In genomic region chr10:11175801-11176482, GRCm38 (mm10) we compare ENCODE assay signal across 12 mouse cellular contexts. TPM values are rescaled to one million over a fixed set of nuclear protein-coding genes. Genes with fewer than 3 reads are reported as not detected.
DNase-seq lines count a peak whose midpoint lies in the region; ATAC-seq and TF ChIP-seq lines count a peak whose summit lies in the region.
"Had no signal": no experiment of that assay in that cellular context is flagged by ENCODE, and none has a peak within 500 bp of the region (broad histone marks: within the 10 kb centered on the region; RNA-seq: fewer than 3 reads in every experiment).

No protein-coding gene starts in this region.

- H3K9ac ChIP-seq in intestine, postnatal 0 days (ENCODE audit: low read depth, low read length) = no peak overlapping the region
- no peak overlapping the region for H3K9ac ChIP-seq in intestine, embryonic 16.5 days (ENCODE audit: low read depth, low read length)
- H3K9ac ChIP-seq in midbrain, embryonic 14.5 days (replicated peaks; ENCODE audit: low read length) = no peak overlapping the region
- H3K9ac ChIP-seq in midbrain, embryonic 11.5 days (ENCODE audit: low read length) = no peak overlapping the region
- no peak overlapping the region for H3K9ac ChIP-seq in neural tube, embryonic 15.5 days (replicated peaks)
- H3K9ac ChIP-seq: hindbrain, embryonic 12.5 days; lung, embryonic 15.5 days; midbrain, embryonic 15.5 days had no signal

- no peak for ATAC-seq in intestine, postnatal 0 days
- no peak for ATAC-seq in intestine, embryonic 16.5 days
- ATAC-seq in midbrain, embryonic 14.5 days (ENCODE audit: low FRiP score, low TSS enrichment) = no peak
- no peak for ATAC-seq in midbrain, embryonic 11.5 days (ENCODE audit: low FRiP score)
- ATAC-seq in neural tube, embryonic 15.5 days (ENCODE audit: low FRiP score) = no peak
- ATAC-seq: midbrain, embryonic 15.5 days had no signal

- H3K27me3 ChIP-seq in intestine, postnatal 0 days (replicated peaks; ENCODE audit: control insufficient read depth, insufficient read depth, low read length) = no peaks in the 10 kb centered on the region
- H3K27me3 ChIP-seq in intestine, embryonic 16.5 days (replicated peaks; ENCODE audit: control insufficient read depth, insufficient read depth, low read length) = no peaks in the 10 kb centered on the region
- H3K27me3 ChIP-seq in midbrain, embryonic 14.5 days (ENCODE audit: control insufficient read depth, insufficient read depth, low read length) = no peaks in the 10 kb centered on the region
- no peaks in the 10 kb centered on the region for H3K27me3 ChIP-seq in midbrain, embryonic 11.5 days (ENCODE audit: control insufficient read depth, insufficient read depth, low read length)
- H3K27me3 ChIP-seq in neural tube, embryonic 15.5 days (replicated peaks) = no peaks in the 10 kb centered on the region
- H3K27me3 ChIP-seq: hindbrain, embryonic 12.5 days; lung, embryonic 15.5 days; midbrain, embryonic 15.5 days had no signal

- TF ChIP-seq CTCF in intestine, postnatal 0 days (IDR thresholded peaks at IDR 0.05; ENCODE audit: low read depth) = peak; percentile 50

- WGBS in intestine, postnatal 0 days = 78% methylated on average over 8 of the region's 8 CpGs
- WGBS in intestine, embryonic 16.5 days = 82% methylated on average over 8 of the region's 8 CpGs
- WGBS in midbrain, embryonic 14.5 days = 89% methylated on average over 8 of the region's 8 CpGs
- WGBS in midbrain, embryonic 11.5 days = 93% methylated on average over 8 of the region's 8 CpGs
- 91% methylated on average over 8 of the region's 8 CpGs for WGBS in neural tube, embryonic 15.5 days

- H3K4me2 ChIP-seq in intestine, postnatal 0 days (replicated peaks; ENCODE audit: low read depth) = no peak overlapping the region
- no peak overlapping the region for H3K4me2 ChIP-seq in intestine, embryonic 16.5 days (ENCODE audit: low read depth, low read length)
- no peak overlapping the region for H3K4me2 ChIP-seq in midbrain, embryonic 14.5 days (ENCODE audit: low read length)
- no peak overlapping the region for H3K4me2 ChIP-seq in midbrain, embryonic 11.5 days
- H3K4me2 ChIP-seq in neural tube, embryonic 15.5 days = no peak overlapping the region
- H3K4me2 ChIP-seq: hindbrain, embryonic 12.5 days; lung, embryonic 15.5 days; midbrain, embryonic 15.5 days had no signal

- H3K9me3 ChIP-seq in intestine, postnatal 0 days (ENCODE audit: control insufficient read depth) = no peaks in the 10 kb centered on the region
- no peaks in the 10 kb centered on the region for H3K9me3 ChIP-seq in intestine, embryonic 16.5 days (ENCODE audit: control insufficient read depth, low read length)
- H3K9me3 ChIP-seq in midbrain, embryonic 14.5 days (ENCODE audit: control insufficient read depth, low read length) = no peaks in the 10 kb centered on the region
- H3K9me3 ChIP-seq in midbrain, embryonic 11.5 days (ENCODE audit: control insufficient read depth, low read length) = no peaks in the 10 kb centered on the region
- H3K9me3 ChIP-seq in neural tube, embryonic 15.5 days (replicated peaks) = no peaks in the 10 kb centered on the region
- H3K9me3 ChIP-seq: hindbrain, embryonic 12.5 days; lung, embryonic 15.5 days; midbrain, embryonic 15.5 days had no signal

- no peaks in the 10 kb centered on the region for H3K4me1 ChIP-seq in intestine, postnatal 0 days (replicated peaks; ENCODE audit: control insufficient read depth, insufficient read depth, low read length)
- H3K4me1 ChIP-seq in intestine, embryonic 16.5 days (ENCODE audit: control insufficient read depth, insufficient read depth, low read length) = no peaks in the 10 kb centered on the region
- no peaks in the 10 kb centered on the region for H3K4me1 ChIP-seq in midbrain, embryonic 14.5 days (ENCODE audit: control insufficient read depth, insufficient read depth, low read length)
- no peaks in the 10 kb centered on the region for H3K4me1 ChIP-seq in midbrain, embryonic 11.5 days (ENCODE audit: control insufficient read depth, insufficient read depth, low read length)
- no peaks in the 10 kb centered on the region for H3K4me1 ChIP-seq in neural tube, embryonic 15.5 days
- H3K4me1 ChIP-seq: hindbrain, embryonic 12.5 days; lung, embryonic 15.5 days; midbrain, embryonic 15.5 days had no signal

- peak; percentile 22 for DNase-seq in embryo, embryonic 10.5 days (ENCODE audit: low spot score)
- DNase-seq in embryo, embryonic 10 days (ENCODE audit: low spot score) = no peak
- peak; percentile 76 for DNase-seq in midbrain, embryonic 14.5 days
- no peak for DNase-seq in midbrain, embryonic 11.5 days (ENCODE audit: low spot score, missing footprints)
- no peak for DNase-seq in spleen, adult 18-20 months
- DNase-seq: kidney, postnatal 10 days had no signal

- H3K27ac ChIP-seq in intestine, postnatal 0 days (ENCODE audit: low read depth, low read length) = no peak overlapping the region
- H3K27ac ChIP-seq in intestine, embryonic 16.5 days (ENCODE audit: low read length) = no peak overlapping the region
- no peak overlapping the region for H3K27ac ChIP-seq in midbrain, embryonic 14.5 days (replicated peaks; ENCODE audit: low read depth, low read length)
- H3K27ac ChIP-seq in midbrain, embryonic 11.5 days (ENCODE audit: low read depth, low read length) = no peak overlapping the region
- H3K27ac ChIP-seq in neural tube, embryonic 15.5 days (replicated peaks) = no peak overlapping the region
- H3K27ac ChIP-seq: hindbrain, embryonic 12.5 days; lung, embryonic 15.5 days; midbrain, embryonic 15.5 days had no signal

- H3K4me3 ChIP-seq in intestine, postnatal 0 days (ENCODE audit: low read depth, low read length) = no peak overlapping the region
- no peak overlapping the region for H3K4me3 ChIP-seq in intestine, embryonic 16.5 days (ENCODE audit: low read length)
- H3K4me3 ChIP-seq in midbrain, embryonic 14.5 days (replicated peaks; ENCODE audit: low read depth, low read length) = no peak overlapping the region
- H3K4me3 ChIP-seq in midbrain, embryonic 11.5 days (ENCODE audit: low read depth, low read length) = no peak overlapping the region
- no peak overlapping the region for H3K4me3 ChIP-seq in neural tube, embryonic 15.5 days (replicated peaks)
- H3K4me3 ChIP-seq: hindbrain, embryonic 12.5 days; lung, embryonic 15.5 days; midbrain, embryonic 15.5 days had no signal

- peaks cover 60% of the 10 kb centered on the region for H3K36me3 ChIP-seq in intestine, postnatal 0 days (ENCODE audit: control insufficient read depth, insufficient read depth)
- peaks cover 5% of the 10 kb centered on the region; the same call in 1 of the 2 replicates for H3K36me3 ChIP-seq in intestine, embryonic 16.5 days (ENCODE audit: control insufficient read depth, insufficient read depth, low read length)
- H3K36me3 ChIP-seq in midbrain, embryonic 14.5 days (ENCODE audit: control insufficient read depth, insufficient read depth, low read length) = peaks cover 70% of the 10 kb centered on the region
- peaks cover 11% of the 10 kb centered on the region for H3K36me3 ChIP-seq in midbrain, embryonic 11.5 days (ENCODE audit: control insufficient read depth, insufficient read depth, low read length)
- H3K36me3 ChIP-seq in neural tube, embryonic 15.5 days = peaks cover 52% of the 10 kb centered on the region

RNA-seq across cellular contexts. Expression of gene Shprh, which starts 26.7 kb away (rescaled TPM):
- polyA plus RNA-seq in intestine, postnatal 0 days (2015; fragmentation: Nextera tagmentation; extraction: Ambion mirVana) = 4.4 and 4.9 TPM in 2 replicates
- 9.3 and 9.6 TPM in 2 replicates for polyA plus RNA-seq in intestine, embryonic 16.5 days (2015; fragmentation: Nextera tagmentation; extraction: Ambion mirVana)
- polyA plus RNA-seq in midbrain, embryonic 14.5 days (2014; fragmentation: Nextera tagmentation; extraction: Ambion mirVana) = 25.8 and 33.4 TPM in 2 replicates
- 26.7 and 29.8 TPM in 2 replicates for polyA plus RNA-seq in midbrain, embryonic 11.5 days (2014; fragmentation: Nextera tagmentation; extraction: Ambion mirVana)
- polyA plus RNA-seq in neural tube, embryonic 15.5 days (2015; fragmentation: Nextera tagmentation; extraction: Ambion mirVana) = 17.8 TPM in 2 replicates

Comparison
In these comparisons a context has a peak if more than half of its experiments do, and no peak if none do; other contexts are left out.
1. DNase-seq: peak in embryo, embryonic 10.5 days (single experiment) and midbrain, embryonic 14.5 days (single experiment); none in embryo, embryonic 10 days (single experiment), midbrain, embryonic 11.5 days (single experiment) and spleen, adult 18-20 months (0 of 2).